Mouse (Mus musculus): ENCODE measurements around the gene Otc.

GRCm38 (mm10) chrX:10233051-10233450 is 19.1 kb upstream of the Otc start:
- no peak for TF ChIP-seq CTCF (IDR thresholded peaks at IDR 0.05; ENCODE audit: low read depth, low read length)
- no peak for TF ChIP-seq POLR2A (IDR thresholded peaks at IDR 0.05; ENCODE audit: insufficient read depth, low read length)
- TF ChIP-seq EP300 (IDR thresholded peaks at IDR 0.05; ENCODE audit: insufficient read depth, low read depth, low read length): no peak

All from ES-Bruce4 (cell line).